Mouse (Mus musculus) cerebellum, postnatal 4 days (tissue): Measurements from ENCODE around the gene Wnt9b.

Source experiments
- DNase-seq, 2 experiments: peaks; one replicate each; pipeline ENCODE4 v3.0.0; 2022; ENCODE audit warnings: low spot score in 2 of 2, mixed read lengths in 1 of 2

Gene Wnt9b

DNA sequence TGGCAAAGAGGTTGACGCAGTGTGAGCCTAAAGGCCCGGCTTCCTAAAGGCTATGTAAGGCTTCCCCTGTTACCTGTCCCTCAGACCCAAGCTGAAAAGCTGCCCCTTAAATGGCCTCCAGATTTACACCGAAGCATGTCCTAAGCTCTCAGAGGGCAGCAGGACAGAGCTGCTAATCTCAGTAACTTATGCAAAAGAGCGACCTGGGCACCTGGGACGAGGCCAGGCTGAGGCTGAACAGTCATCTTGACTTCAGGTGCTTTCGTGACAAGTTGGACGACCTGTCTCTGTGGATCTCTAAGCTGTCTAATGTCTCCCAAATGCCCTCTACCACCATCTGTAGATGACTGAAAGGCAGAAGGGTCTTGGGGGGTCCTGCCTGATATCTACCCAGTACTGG lies 17.3 kb downstream of the Wnt9b start:
- DNase-seq: no peak

DNA sequence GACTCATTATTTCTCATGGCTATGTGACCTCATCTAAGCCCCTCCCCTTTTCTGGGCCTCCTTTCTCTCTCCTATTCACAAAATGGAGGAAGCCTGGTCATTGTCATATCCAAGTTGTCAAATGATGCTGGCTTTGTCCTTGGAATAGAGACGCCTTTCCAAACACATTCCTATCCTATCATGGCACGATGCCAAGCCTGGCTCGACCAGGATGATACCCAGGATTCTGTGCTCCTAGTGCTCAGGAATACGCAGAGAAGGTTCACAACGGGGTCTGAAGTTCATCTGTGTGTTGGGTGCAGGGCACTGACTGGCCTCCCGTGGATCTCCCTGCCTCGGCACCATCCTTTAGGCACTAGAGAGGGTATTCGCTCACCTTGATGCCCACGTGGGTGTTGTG lies 18.0 kb downstream of the Wnt9b start:
- no peak for DNase-seq

DNA sequence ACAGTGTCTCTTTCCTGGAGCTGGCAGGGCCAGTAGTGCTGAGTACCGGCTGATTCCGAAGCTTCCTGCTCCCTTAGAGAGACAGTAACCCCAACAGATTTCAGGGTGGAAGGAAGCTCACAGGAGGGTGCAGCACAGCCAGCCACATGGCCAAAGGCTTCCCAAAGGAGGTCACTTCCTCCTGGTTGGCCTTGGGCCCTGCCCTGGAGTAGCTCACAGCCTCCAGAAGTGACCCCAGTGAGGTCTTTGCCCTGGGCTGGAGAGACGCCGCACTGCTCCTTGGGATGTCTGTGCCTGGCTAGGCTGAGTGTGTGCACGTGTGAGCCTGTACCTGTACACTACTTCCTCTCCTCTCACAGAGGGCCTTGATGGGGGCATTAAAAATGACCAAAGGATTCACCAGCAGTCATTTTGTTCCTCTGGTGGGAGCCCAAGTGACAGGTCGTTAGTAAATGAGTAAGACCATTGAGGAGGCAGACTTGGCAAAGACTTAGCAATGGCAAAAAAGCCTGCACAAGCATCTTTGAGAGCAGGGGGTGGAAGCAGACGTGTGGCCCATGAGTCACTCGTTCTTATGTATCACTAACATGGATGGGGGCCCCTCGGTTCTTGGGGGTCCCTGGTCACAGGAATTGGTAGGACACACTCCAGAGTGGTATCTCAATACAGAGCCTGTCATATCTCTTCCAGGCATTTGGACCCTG lies 20.2 kb downstream of the Wnt9b start:
- DNase-seq: no peak

DNA sequence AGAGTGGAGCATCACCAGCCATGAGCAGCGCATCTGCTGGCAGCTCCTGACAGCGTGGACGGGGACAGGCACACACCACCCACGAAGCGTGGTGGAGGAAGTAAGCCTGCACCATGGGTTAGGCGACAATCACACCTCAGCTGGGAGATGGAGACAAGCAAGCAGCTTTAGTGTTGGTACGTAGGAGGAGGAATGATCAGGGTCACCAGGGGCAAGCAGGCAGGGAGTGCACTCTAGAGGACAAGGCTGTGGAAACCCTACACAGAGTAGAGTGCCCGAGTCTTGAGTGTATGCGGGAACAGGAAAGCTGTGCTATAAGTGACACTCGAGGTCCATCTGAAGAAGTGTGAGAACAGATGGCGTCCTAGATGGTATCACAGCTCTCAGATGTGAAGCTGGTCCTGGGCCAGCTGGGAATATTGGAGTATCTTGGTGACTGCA lies 25.3 kb downstream of the Wnt9b start:
- no peak for DNase-seq

DNA sequence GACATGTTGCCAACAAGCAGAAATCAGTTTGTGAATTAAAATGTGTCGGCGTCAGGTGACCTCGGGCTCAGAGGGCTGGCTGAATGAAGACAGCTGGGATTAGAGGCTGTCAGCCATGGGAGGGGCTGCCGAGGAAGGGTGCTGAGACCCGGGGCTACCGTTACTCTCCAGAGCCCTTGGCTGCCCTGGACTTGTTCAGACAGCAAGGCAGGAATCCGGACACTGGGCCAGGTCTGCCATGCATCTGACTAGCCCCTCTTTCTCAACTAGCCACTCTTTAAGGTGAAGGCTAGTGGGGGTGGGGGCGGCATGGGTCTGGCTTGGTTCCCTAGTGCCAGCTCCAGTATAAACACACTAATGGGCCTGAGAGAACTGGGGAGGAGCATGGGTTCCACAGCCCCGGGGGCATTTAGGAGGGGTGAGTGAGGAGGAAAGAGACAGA lies 27.6 kb downstream of the Wnt9b start:
- peak in 1 of 2 experiments; percentile 51 for DNase-seq

DNA sequence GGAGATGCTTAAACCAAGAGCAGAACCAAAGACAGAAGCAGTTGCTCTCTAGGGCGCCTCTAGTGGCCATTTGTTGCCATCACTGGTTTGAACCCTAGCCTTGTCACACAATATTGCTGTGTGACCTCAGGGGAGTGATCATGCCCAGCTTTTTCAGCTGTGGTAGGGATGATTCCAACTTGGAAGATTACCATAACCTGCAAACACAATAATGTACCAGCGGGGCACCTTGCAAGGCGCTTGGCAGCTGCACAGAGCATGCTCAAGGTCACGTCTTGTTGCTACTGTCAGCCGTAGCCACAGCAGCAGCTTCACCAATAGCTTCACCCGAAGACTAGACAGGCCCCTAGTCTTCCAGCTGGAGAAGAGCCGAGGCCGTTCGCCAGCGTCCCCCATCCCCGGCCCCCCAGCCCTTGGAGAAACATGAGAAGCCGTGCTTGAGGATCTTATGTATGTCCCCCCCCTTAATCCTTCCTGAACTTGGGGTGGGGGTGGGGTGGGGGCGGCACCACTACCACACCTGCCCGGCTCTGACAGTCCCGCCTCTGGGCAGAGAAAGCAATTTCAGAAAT lies 28.1 kb downstream of the Wnt9b start:
- peak in 1 of 2 experiments; percentile 71 for DNase-seq

DNA sequence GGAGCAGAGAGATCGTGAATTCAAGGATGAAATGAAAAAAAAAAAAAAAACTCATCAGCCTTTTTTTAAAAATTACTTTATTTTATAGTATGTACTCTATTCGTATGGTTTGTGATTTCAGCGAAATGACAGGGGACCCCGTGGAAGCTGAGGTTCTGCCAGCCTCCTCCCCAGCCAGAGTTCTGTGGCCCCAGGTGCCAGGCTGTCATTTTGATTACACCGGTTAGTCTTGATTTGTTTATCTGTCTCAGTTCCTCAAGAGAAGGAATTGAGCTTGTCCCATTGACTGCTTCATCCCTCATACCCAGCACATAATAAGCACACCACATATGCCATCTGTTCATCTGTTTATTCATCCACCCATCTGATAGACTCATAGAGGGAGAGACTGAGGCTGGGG lies 30.2 kb downstream of the Wnt9b start:
- DNase-seq: peak in 1 of 2 experiments; percentile 37

DNA sequence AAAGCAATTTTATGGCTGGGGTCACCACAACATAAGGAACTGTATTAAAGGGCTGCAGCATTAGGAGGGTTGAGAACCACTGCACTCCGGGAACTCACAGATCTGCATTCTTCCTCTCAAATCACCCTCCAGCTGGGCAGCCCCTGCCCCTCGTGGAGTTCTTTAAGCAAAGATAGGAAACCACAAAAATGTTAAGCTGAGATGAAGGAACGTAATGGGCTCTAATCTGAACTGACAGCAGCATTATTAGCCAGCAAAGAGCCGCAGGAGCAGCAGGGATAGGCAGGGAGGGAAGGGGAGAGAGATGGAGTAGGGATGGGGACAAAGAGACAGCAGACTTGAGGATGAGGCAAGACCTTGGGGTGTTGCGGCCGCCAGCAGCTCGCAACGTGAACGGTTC lies 32.6 kb downstream of the Wnt9b start:
- DNase-seq: no peak

DNA sequence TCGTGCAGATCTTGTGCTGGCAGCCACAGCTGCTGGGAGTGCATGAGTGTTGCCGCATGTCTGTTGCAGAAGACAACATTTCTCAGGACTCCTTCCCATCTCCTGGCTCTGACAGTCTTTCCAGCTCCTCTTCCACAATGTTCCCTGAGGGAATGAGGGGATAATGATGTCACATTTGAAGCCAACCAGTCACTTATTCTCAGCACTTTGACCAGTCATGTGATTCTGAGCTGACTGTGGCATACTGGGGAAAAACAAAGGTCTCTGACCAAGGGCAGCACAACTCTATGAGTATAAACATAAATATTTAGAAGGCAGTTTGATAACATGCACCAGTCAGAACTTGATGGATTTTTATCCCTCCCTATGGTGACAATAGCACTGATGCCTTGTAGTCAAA lies 35.5 kb downstream of the Wnt9b start:
- no peak for DNase-seq

DNA sequence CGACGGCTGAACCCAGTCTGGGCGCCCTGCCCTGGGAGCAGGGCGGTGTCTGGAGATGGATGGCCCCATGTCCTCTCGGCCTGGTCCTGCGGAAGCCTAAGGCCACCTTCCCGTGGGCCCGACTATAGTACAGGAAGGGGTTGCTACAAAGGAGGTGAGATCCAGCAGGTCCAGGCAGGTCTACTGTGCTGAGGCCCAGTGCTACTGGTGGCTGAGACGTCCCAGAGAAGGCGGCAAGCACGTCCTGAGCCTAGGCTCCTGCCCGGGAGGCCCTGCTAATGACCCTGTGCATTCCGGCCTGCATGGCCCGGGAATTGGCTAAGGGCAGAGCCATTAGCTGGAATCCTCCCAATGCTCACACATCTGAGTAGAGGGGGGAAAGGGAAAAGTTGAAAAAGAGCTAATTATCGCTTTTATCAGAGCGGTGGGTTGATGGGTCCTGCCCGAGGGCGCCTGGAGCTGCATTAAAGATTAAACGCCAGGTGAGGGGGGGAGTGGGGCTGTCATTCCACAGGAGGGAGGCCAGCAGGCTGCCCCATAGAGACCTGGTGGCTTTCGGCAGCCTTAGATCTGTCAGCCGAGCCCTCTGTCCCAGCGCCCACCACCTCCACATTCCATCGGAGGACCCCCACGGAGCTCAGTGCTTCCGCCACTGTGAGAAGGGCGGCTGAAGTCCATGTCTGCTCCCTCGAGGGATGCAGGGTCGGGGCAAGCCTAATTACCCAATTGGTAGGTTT lies 37.6 kb downstream of the Wnt9b start:
- DNase-seq: no peak

DNA sequence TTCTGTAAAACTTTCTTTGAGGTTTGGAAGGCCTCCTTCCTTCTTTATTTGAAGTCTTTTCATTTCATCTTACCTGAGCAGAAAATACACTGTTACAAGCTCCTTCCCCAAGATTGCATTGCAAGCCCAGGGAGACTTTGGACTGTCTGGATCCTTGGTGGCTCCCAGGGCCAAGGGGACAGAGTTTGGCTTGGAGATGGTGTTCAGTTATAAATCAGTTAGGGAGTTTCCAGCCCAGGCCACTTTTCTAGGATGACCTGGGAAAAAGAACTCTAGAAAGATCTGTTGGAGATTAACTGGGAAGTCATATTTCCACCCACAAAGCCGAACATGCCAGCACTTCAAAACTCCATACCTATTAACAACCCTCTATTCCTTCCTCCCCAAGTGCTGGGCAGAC lies 39.6 kb downstream of the Wnt9b start:
- DNase-seq: no peak

DNA sequence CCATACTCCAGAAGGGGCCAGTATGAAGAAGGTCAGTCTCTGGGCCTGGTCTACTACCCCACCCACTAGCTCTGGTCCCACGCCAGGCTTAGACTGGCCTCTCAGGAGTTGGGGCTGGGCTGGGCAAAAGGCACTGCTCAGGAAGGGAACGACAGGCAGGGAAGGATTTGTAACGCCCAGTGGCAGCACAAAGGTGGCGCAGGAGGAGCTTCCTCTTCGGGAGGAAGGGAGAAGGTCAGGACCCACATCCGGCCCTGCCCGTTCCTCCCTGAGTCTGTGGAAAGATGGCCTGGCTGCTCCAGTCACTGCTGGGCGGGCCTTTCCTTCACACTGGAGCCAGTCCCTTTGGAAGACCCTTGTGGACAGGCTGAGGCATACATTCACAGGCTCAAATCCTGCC lies 42.6 kb downstream of the Wnt9b start:
- no peak for DNase-seq

DNA sequence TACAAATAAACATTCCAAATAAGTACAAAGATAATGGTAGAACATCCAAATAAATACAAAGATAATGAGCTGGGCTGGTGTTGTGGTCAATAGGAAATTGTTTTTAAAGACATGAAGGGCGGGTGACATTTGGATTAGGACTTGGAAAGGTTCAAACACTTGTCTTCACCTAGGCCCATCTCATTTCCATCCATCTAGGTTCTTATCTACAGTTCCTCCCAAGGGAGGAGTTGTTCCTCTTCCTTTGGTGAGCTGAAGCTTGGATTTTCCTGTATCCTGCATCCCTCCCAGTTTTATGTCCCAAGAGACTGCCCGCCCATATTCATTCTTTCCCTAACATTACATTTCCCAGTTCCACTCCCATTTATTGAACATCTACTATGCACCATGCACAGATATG lies 51.4 kb downstream of the Wnt9b start:
- DNase-seq: no peak

DNA sequence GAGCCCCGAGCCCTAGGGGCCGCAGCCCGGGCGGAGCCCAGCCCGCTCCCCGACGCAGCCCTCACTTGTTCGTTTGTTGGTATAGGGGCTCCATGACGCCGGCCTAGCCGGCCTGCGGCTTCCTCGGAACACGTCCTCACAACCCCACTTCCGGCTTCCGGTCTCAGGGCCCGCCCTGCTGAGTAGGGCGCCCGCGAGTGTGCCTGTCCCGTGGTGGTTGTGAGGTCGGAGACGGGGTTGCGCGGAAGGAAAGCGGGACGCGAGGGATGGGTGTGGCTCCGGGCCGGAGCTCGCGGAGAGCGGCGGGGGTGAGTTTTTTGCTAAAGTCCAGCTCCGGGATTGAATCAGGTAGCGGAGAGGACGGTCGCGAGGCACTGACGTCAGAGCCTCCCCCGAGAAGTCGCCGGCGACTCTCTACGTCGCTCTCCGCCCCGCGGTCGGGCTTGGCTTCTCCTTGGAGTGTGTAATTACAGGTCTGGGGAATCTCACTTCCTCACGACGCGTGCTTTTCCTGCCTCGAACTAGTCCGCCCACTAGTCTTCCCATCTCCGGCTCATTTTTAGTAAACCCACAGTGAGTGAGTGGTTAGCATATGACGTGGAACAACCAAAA lies 52.0 kb downstream of the Wnt9b start, which contains the start of gene Gosr2:
Gene Gosr2, minus strand, starts transcription at position 334 of the 612 bp plus-strand sequence.
- peak; percentile 67 to 87 for DNase-seq

DNA sequence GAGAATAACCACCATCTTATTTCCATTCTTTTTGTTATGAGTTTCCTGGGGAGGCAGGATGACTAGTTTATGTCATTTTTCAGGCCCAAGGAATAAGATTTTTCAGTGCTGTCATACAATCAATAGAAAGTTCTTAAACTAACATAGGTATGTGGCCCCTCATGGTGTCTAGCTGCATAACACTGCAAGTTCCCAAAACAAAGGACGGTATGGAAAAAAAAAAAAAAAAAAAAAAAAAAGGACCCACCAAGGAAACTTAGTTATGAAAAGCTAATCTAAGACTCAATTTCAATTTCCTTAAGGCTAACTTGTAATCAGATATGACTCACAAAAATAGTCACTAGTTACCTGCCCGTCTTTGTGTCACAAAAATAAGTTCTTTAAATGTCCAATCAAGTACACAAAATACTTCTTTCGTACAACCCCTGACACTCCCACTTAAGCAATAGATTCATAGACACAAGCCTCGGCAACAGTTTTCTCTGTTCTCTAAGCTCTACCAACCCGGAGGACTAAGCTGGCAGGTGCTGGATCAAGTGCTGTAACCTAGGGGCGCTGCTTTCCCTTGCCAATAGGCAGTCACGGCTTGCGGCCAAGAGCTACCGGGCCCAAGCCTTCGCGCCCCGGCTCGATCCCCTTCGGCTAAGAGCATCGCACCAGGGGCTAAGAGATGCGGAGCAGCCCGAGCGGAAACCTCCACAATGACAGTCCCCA lies 52.6 kb downstream of the Wnt9b start:
- no peak for DNase-seq

DNA sequence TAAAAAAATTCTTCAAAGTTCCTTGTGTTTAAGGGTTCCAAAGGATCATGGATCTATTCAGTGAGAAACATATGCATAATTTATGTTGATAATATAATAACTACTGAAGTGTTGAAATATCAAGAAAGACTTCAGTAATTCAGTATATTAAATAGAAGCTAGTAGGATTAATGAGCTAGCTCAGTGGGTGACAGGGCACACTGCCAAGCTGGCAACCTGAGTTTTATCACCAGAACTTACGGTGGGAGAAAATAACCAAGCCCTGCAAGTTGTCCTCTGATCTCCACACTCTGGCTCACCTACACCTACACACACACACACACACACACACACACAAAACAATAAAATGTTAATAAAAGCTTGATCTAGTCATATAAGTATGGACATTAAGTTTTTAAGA lies 56.4 kb downstream of the Wnt9b start:
- no peak for DNase-seq

DNA sequence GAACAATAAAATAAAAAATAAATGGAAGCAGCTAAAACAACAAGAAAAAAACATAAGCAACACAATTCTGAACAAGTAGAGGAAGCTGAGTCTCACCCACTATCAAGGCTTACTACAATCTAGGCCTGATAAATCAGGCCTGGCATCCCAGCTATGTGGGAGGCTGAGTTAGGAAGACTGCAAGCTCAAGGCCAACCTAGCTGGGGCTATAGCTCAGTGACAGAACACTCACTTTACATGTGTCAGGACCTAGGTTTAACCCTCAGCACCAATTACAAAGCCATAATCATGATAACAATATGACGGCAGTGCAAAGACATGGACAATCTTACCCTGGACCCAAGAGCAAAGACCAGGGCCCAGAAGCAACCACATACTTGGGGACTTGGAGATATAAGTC lies 58.6 kb downstream of the Wnt9b start:
- DNase-seq: no peak

DNA sequence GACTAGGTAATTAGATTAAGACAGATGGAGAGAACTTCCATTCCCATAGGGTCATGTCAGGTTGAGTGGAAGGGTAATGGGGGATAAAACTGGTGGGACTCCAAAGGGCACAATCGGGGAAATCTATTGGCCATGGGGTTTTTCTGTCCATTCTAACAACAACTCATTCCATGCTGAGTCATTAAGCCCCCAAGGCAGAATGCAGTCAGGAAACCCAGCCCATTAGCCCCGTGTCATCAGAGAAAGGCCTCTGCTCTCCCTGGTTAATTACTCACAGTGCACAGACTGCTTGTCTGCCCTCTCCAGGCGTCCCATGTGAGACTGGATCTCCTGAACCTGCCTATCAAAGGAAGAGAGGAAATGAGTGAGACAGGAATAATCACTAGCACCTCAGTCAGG lies 60.6 kb downstream of the Wnt9b start:
- no peak for DNase-seq

DNA sequence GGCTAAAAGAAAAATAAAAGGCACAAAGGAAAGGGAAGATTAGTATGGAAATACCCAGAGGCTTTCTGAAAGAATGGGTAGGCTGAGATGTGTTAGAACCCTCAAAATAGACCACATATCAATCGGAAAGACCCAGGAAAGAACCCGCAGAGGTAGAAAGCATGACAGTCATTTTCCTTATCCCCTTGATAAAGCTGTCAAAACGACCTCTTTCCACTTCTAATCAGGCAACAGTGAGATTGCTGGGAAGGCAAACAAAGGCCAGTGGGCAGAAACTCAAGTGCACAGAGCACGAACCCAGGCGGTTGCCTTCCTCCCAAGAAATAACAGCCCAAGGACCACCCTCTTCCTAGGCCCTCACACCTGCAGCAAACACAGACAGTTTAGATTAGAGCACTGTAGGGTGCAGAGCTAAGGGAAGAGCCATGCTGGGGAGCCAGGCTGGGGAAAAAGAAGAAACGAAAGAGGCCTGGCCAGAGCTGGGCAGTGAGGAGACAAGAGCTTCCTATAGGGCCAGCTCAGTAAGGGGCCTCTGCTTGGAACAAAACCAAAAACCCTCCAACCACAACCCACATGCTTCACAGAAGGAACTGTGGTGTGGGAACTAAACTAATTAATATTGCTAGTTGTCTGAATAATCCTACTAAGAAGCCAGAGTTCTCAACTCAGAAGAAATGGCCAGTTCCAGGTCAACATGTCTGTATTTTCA lies 61.2 kb downstream of the Wnt9b start:
- DNase-seq: no peak

DNA sequence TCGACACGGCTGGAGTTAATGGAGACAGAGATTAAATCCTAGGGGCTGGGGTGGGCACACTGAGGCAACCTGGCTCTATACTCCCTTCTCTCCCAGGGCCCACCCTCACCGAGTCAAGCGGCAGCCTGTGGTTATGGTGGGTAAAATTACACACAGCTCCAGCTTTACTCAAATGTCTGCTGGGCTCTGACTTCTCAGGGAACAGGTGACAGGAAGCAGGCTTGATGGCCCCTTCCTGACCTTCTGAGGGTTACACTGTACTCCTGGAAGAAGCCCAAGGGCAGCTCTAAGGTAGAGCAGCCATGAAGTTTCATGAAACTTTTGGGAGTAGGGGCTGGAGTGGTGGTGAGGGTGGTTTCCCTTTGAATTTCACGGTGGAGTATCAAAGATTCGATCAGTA lies 62.9 kb downstream of the Wnt9b start:
- no peak for DNase-seq

DNA sequence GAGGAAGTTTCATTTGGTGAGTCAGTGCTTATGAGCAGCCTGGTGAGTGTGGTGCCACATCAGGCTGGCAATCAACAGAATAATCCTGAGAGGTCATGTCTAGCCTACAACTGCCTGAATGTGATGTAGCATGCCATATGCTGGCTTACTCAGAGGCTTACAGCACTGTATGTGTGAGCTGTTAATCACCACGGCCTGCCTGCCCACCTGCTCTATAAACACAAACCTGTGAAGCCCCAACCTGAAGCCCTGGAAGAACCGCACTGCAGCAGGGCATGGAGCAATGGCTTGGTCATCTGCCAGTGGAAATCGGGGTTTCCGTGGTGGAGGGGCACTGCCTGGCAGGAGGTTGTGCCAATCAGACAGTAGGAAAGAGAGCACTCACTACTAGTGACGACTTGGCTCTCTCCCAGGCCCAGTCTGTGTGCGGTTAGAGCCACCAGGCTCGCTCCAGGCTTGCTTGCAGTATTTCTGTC lies 64.3 kb downstream of the Wnt9b start:
- peak in 1 of 2 experiments; percentile 20 for DNase-seq
